Mouse (Mus musculus) kidney, adult 2 months (tissue): ENCODE results near the gene Col4a4. TPM values are rescaled to one million over a fixed set of nuclear protein-coding genes. Genes with fewer than 3 reads are reported as not detected.
A peak's percentile ranks its signal among the peaks of the same experiment; 100 is the strongest.

Experiments
- DNase-seq: peaks from one replicate; pipeline ENCODE4 v3.0.0; 2021
- H3K27ac ChIP-seq: fragments of 200-500 bp; 2 replicates; pipeline ENCODE4 v1.5.1; 2012; ENCODE audit warnings: low read depth, low read length, control low read depth, inconsistent platforms; ENCODE audit not compliant: insufficient read depth
- H3K27me3 ChIP-seq: fragments of 200-500 bp; replicated peaks from 2 replicates; pipeline ENCODE4 v1.6.1; 2012; ENCODE audit warnings: mild to moderate bottlenecking, moderate library complexity, low read length, inconsistent platforms; ENCODE audit not compliant: control insufficient read depth, insufficient read depth
- H3K36me3 ChIP-seq: fragments of 200-500 bp; 2 replicates; pipeline ENCODE4 v1.6.1; 2012; ENCODE audit warnings: mild to moderate bottlenecking, moderate library complexity, low read length, inconsistent platforms; ENCODE audit not compliant: control insufficient read depth, insufficient read depth
- H3K4me1 ChIP-seq: fragments of 200-500 bp; 2 replicates; pipeline ENCODE4 v1.6.1; 2011; ENCODE audit warnings: low read length; ENCODE audit not compliant: control insufficient read depth, insufficient read depth
- H3K4me3 ChIP-seq: fragments of 200-500 bp; 2 replicates; pipeline ENCODE4 v1.5.1; 2011; ENCODE audit warnings: mild to moderate bottlenecking, low read depth, low read length, control low read depth; ENCODE audit not compliant: insufficient read depth
- CTCF ChIP-seq: fragments of 200-500 bp; conservative IDR thresholded peaks from 2 replicates; pipeline ENCODE4 v1.5.1; 2011; ENCODE audit warnings: low read depth, mild to moderate bottlenecking, control low read depth, low read length, moderate library complexity, mixed read lengths; ENCODE audit not compliant: insufficient read depth, insufficient read length
- POLR2A ChIP-seq: fragments of 200-500 bp; IDR thresholded peaks from one replicate; pipeline ENCODE4 v1.6.1; 2011; ENCODE audit warnings: low read depth, low read length, control low read depth
- WGBS: fragments of 180-500 bp; shearing (Covaris S2); methylation state at CpG from one replicate; pipeline ENCODE4 v1.1.7; 2018; 5-methylcytosine and 5-hydroxymethylcytosine counted together
- polyA plus RNA-seq: library from polyadenylated mRNA; depleted of rRNA; stranded (reverse); fragments of >200 nt; gene quantifications from 2 replicates; pipeline ENCODE4 v1.2.3, GENCODE M21; 2012; rRNA removed

The Col4a4 gene
- 29.4 and 32.7 TPM in 2 replicates for polyA plus RNA-seq

DNA sequence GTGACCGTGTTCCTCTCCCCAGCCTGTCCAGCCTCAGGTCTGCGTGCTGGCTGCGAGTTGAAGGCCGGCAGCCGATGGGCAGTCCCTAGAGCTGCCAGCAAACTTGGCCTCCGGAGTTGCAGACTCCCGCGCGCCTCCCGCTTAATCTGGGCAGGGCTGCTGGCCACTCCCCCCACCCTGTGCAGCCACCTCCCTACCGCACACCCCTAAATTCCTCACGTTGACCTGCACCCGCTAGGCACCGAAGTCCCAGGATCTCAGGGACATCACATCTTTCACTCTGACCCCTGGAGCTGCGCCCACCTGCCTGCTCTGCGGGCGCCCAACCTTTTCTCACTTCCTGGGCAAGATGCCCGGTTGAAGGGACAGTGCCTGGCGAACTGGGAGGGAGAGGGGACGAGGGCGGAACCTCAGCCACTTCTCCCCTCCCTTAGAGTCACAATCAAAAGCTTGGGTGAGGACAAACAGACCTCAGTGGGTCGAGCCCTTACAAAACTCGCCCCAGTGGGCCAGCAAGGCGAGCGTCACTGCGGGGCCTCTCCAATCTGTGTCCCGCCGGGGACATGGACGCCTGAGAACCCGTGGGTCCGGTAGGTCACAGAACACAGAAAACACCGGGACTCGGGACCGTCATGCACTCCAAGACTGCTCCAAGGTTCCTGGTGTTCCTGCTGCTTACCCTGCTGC is at the start of gene Col4a4, which contains the start of gene Col4a3:
TSS of gene Col4a4 (minus strand) at position 137 of the 687 bp plus-strand sequence.
TSS of gene Col4a3 (plus strand) at position 209 of the 687 bp plus-strand sequence.
- H3K27ac ChIP-seq, result peak within 1 kb of the TSS; percentile 91
- H3K4me3 ChIP-seq, result peak within 1 kb of the TSS; percentile 86
- H3K4me1 ChIP-seq, result peaks cover 19% of the 10 kb centered on the region; the same call in 1 of the 2 replicates
- DNase-seq, result peak; percentile 90
- TF ChIP-seq CTCF, result no peak
- peak; percentile 42 for TF ChIP-seq POLR2A
- no peaks in the 10 kb centered on the region; the same call in 1 of the 2 replicates for H3K36me3 ChIP-seq
- WGBS, result 2% methylated on average over 34 of the region's 34 CpGs
- H3K27me3 ChIP-seq, result no peaks in the 10 kb centered on the region

DNA sequence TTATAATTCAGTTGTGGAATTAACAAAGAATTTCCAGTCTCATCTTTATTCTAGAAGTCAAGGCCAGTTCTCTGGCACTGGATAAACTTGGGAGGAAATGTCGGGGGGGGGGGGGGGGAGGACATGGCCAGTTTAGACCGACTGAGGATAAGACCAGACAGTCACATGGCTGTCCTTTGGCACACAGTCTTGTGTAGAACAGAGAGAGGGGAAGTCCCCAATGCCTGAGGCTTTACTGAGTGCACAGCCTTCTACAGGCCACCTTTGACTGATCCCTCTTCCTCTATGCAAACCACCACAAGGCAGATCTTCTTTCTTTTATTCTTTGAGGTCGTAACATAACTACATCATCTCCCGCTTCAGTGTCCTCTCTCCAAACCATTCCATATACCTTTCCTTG is 49.7 kb upstream of the Col4a4 start:
- TF ChIP-seq CTCF (no peak), POLR2A (no peak)
- Histone ChIP-seq H3K27me3 (no peaks in the 10 kb centered on the region), H3K36me3 (no peaks in the 10 kb centered on the region; the same call in 1 of the 2 replicates), H3K4me1 (peaks cover 61% of the 10 kb centered on the region), H3K27ac (peak overlapping the region; percentile 92), H3K4me3 (no peak overlapping the region)
- 34% methylated on average over 4 of the region's 4 CpGs for WGBS
- DNase-seq, result peak; percentile 78

- Histone ChIP-seq H3K4me1 (peaks cover 65% of the 10 kb centered on the region), H3K36me3 (no peaks in the 10 kb centered on the region; the same call in 1 of the 2 replicates), H3K4me3 (no peak overlapping the region), H3K27ac (peak overlapping the region; percentile 56), H3K27me3 (no peaks in the 10 kb centered on the region)
- TF ChIP-seq POLR2A (no peak), CTCF (no peak)
- 82% methylated on average over 9 of the region's 9 CpGs for WGBS
- DNase-seq, result no peak
Measured at GRCm38 (mm10) chr1:82635254-82635620, 48.6 kb upstream of the Col4a4 start.

GRCm38 (mm10) chr1:82634545-82635253 is 48.0 kb upstream of the Col4a4 start:
- peaks cover 61% of the 10 kb centered on the region for H3K4me1 ChIP-seq
- DNase-seq, result peak; percentile 98
- H3K36me3 ChIP-seq, result no peaks in the 10 kb centered on the region; the same call in 1 of the 2 replicates
- WGBS, result 33% methylated on average over 19 of the region's 19 CpGs
- H3K4me3 ChIP-seq, result no peak overlapping the region
- no peak for TF ChIP-seq CTCF
- TF ChIP-seq POLR2A, result no peak
- no peaks in the 10 kb centered on the region for H3K27me3 ChIP-seq
- H3K27ac ChIP-seq, result peak overlapping the region; percentile 81

DNA sequence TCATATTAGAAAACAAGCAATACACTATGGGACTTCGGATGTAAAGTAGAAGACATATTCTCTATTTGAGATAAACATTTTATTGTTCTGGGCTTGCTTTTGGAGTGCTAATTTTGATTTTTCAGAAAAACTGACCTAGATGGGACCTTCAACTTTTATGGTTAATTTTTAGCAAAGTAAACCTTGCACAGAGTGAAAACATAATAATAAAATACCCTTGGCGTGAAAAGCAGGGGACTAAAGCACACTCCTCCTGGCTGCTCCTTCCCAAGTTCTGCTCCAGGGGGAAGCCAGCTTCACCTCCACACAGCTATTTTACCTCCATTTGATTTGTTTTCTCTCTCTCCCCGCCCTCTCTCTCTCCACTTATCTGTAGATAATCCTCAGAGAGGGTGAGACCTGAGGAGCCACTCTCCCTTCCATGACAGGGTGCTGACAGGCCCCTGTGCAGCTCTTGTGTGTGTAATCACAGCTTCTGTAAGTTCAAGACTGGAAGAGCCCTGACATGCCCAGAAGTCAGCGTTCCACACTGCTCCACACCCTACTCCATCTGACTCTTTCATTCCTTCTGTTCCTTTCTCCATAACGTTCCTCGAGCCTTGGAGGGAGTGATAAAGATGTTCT is 44.6 kb upstream of the Col4a4 start:
- H3K4me3 ChIP-seq, result no peak overlapping the region
- TF ChIP-seq POLR2A (no peak), CTCF (no peak)
- H3K4me1 ChIP-seq, result peaks cover 56% of the 10 kb centered on the region
- H3K27ac ChIP-seq, result peak overlapping the region; percentile 99
- WGBS, result 30% methylated on average over 6 of the region's 6 CpGs
- H3K27me3 ChIP-seq, result no peaks in the 10 kb centered on the region
- peaks cover 1% of the 10 kb centered on the region; the same call in 1 of the 2 replicates for H3K36me3 ChIP-seq
- DNase-seq, result peak; percentile 69

DNA sequence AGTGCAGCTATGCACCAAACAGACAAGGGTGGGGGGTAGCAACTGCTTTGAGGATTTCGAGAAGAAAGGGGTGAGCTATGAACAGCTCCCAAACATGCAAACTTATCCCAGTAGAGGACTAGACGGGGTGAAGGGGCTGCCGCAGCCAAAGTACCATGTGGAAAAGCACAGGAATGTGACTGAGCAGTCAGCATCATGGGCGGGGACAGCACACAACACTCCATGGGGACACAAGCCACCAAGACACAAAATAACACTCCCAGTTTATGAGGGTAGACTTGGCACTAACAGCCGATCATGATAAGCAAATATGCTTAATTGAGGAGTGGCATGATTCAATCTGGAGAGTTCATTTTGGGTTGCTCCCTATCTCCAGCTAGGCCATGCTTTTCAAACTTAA is 42.8 kb upstream of the Col4a4 start:
- no peak for TF ChIP-seq CTCF
- no peak for TF ChIP-seq POLR2A
- Histone ChIP-seq H3K4me3 (no peak overlapping the region), H3K27me3 (no peaks in the 10 kb centered on the region), H3K36me3 (peaks cover 4% of the 10 kb centered on the region), H3K27ac (peak overlapping the region; percentile 61), H3K4me1 (peaks cover 43% of the 10 kb centered on the region)
- peak; percentile 51 for DNase-seq
- 53% methylated on average over 5 of the region's 5 CpGs for WGBS

GRCm38 (mm10) chr1:82627652-82628051 is 41.0 kb upstream of the Col4a4 start:
- DNase-seq, result no peak
- 89% methylated on average over 4 of the region's 4 CpGs for WGBS
- H3K4me1 ChIP-seq, result peaks cover 27% of the 10 kb centered on the region
- no peaks in the 10 kb centered on the region for H3K27me3 ChIP-seq
- H3K36me3 ChIP-seq, result peaks cover 6% of the 10 kb centered on the region
- H3K4me3 ChIP-seq, result no peak overlapping the region
- H3K27ac ChIP-seq, result peak overlapping the region; percentile 52
- no peak for TF ChIP-seq CTCF
- no peak for TF ChIP-seq POLR2A
